Mouse (Mus musculus): Measurements from ENCODE around the gene Cdc42bpa.

GRCm38 (mm10) chr1:180158648-180159047, 198.4 kb downstream of the Cdc42bpa start:
- TF ChIP-seq CTCF (IDR thresholded peaks at IDR 0.05; ENCODE audit: low read depth) (no peak), EP300 (IDR thresholded peaks at IDR 0.05; ENCODE audit: low read depth) (no peak)
